Mouse (Mus musculus) megakaryocyte progenitor cell, adult 5-6 weeks (primary cell): ENCODE results near the gene Itgb7. TPM values are rescaled to one million over a fixed set of nuclear protein-coding genes. Genes with fewer than 3 reads are reported as not detected.

Source experiments
- ATAC-seq: replicated peaks from 2 replicates; pipeline ENCODE4 v1.8.0; 2016; ENCODE audit warnings: mild to moderate bottlenecking, moderate TSS enrichment, inconsistent platforms; ENCODE audit not compliant: poor library complexity
- total RNA-seq, 2 experiments: library from RNA; stranded (forward) in 1 of 2; stranded (reverse) in 1 of 2; fragments of 157-497, 149-512 nt in 1 of 2; fragments of 200-1000 nt in 1 of 2; gene quantifications; 2 replicates each; pipeline versions ENCODE4 v1.2.3 to v1.2.4; 2015 to 2017

Itgb7 gene
- total RNA-seq, 2 experiments from 2014 or later = 26.6 to 44.6 TPM

DNA sequence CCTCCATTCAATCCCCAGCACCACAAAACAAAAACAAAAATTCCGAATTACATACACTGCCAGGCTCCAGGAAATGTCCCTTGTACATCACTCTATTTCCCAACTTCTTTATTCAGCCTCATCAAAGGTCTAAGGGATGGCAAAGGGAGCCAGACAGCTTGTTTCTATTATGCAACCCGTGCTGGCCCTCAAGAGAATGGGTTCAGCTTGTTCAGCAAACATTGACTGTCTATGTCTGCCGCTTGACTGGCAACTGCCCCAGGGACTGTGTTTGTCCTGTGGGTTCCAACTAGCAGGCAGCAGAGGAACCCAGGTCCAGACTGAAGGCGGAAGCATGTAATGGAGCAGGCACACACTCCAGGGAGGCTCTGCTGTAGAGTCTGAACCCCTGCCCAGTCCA lies 32.9 kb downstream of the Itgb7 start:
- ATAC-seq = no peak

- no peak for ATAC-seq
These were observed 36.4 kb downstream of the Itgb7 start for GRCm38 (mm10) chr15:102195373-102195772.

- ATAC-seq = 0 out of 2 replicates have a peak, but pooled peaks have one; percentile 27
These were observed 37.3 kb downstream of the Itgb7 start for GRCm38 (mm10) chr15:102194439-102194838.

GRCm38 (mm10) chr15:102193652-102194051 lies 38.1 kb downstream of the Itgb7 start:
- no peak for ATAC-seq

- ATAC-seq = peak; percentile 37; the same call in 1 of the 2 replicates
These were observed 38.8 kb downstream of the Itgb7 start for GRCm38 (mm10) chr15:102192820-102193386.

DNA sequence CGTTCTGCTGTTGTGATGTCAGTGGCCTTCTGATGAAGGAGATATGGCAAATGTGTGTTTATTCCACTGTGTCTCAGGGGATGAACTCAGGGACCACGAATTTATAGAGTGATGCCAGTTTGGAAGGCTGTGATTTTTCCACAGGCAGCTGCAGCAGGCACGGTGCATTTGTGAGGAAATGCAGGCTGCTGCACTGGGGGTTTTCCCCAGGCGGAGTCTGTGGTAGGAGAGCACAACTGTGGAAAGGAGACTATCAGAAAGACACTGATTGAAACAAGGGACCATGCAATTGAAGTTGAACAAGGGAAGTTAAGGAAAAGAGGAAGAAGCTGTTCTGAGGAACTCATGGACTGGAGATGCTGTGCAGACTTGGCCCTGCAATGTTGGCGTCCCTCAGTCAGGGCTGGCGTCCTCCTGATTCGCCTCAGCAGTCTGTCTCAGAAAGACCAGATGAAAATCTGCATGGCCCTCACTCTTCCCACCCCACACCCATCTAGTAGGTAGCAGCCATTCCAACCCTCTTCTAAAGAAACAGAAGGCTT lies 39.4 kb downstream of the Itgb7 start:
- ATAC-seq = peak; percentile 63

DNA sequence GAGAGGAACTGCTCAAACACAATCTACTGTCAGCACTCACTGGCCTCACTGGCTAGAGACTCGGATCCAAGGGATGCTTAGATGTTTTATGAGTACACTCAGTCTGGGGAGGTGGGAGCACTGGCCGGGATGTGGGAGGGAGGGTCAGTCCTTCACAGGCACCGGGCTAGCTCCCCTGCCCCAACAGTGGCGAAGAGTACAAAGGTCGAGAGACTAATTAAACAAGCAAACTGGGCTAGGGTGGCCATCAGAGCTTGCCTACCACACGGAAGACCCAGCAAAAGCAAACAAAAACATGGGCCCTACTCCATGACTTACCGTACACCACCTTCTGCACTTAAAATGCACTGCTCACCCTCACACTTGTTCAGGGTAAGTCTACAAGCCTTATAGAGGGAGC lies 40.0 kb downstream of the Itgb7 start:
- no peak for ATAC-seq

- ATAC-seq = no peak
These were observed 42.9 kb downstream of the Itgb7 start for GRCm38 (mm10) chr15:102188883-102189282.

DNA sequence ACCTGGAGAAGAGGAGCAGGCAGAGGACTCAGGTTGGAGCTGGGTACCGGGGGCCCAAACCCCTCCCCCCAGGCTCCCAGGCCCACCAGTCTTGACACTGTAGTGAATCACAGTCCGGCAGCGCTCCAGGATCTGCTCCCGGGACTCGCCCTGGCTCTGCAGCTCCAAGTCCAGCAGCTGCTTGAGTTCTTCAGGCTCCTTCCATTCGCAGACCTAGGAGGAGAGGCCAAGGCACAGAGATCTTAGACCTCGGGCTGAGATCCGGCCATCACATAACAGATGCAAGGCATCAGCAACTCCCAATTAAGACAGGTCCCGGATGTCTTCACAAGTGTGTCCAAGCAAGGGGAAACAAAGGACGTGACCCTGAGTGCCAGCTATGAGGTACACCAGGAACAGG lies 43.6 kb downstream of the Itgb7 start:
- no peak for ATAC-seq

DNA sequence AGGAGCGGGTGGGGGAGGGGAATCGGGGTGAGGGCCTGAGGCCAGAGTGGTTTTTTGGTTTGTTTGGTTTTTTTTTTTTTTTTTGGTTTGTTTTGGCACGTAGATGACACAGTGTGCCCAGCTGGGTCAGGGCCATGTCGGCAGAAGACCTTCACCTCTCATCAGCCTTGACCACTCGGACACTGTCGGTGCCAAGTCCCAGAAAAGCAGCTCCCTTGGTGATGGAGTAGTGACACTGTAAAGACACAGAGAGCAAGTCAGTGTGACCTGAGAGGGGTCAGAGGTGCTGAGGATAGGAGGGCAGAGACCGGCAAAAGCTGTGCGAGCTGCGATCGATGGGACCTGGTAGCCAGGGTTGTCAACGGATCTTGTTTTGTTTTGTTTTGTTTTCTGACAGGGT lies 45.5 kb downstream of the Itgb7 start:
- ATAC-seq = no peak

DNA sequence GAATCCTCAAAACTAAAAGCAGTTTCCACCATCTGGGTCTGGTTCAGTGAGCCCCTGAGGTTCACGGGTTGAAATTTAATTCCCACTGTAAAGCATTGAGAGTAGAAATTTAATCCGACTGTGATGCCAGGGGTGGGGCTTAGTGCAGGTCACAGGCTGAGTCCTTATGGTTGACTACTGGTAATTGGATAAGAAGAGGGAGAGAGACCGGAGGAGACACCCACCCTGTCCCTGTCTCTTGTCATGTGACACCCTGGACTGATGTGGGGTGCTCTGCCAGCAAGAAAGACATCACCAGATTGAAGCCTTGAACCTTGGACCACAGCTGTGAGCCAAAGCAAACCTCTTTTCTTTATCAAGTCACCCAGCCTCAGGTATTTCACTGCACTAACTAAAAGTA lies 48.7 kb downstream of the Itgb7 start:
- ATAC-seq = no peak

GRCm38 (mm10) chr15:102179924-102180323 lies 51.8 kb downstream of the Itgb7 start:
- no peak for ATAC-seq

- ATAC-seq = no peak
These were observed 52.6 kb downstream of the Itgb7 start for GRCm38 (mm10) chr15:102179106-102179505.

DNA sequence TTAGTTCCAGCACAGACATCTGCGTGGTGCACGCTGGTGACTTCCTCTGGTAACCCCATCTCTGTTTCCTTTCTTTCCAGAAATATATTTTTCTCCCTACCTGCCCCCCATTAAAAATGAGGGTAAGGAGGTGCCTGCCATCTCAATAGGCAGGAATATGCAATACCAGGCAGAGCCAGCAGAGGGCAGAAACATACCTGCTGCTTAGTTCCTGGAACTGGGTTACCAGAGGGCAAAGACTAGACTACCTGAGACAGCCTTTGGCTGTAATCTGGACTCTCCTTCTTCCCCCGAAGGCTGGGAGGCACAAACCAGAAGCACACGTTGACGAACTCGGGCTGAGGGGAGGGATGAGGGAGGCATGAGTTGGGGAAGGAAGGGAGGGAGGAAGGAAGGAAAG lies 53.5 kb downstream of the Itgb7 start:
- ATAC-seq = peak; percentile 90

GRCm38 (mm10) chr15:102177417-102177816 lies 54.3 kb downstream of the Itgb7 start:
- ATAC-seq = no peak

DNA sequence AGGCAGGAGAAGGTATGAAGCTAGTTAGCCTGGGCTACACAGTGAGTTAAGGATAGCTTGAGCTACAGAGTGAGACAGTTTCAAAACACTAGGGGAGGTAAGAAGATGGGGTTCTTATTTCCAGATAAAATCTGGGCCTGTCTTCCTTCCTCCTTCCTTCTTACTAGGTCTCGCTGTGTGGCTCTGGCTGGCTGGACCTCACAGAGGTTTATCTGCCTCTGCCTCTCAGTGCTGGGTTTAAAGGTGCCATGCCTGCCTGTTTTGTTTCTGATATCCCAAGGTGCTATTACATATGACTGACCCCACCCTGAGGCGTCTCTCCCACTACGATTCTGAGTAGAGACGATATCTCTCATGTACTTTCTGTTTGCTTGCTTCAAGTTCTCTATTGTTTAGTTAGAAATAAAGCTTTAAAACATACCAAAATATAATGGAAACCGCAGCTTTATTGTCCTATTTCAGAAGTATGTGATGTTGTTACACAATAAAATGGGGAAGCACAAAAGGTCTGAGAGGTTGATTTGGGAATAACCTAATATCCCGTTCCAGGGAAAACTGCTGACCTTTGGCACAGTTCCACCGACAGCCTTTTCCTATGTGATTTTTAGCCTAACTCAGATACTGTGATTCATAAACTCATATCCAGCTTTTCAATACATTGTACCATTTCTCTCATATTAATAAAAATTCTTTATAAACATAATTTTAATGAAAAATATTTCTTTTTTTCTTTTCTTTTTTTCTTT lies 55.0 kb downstream of the Itgb7 start:
- ATAC-seq = peak; percentile 47

DNA sequence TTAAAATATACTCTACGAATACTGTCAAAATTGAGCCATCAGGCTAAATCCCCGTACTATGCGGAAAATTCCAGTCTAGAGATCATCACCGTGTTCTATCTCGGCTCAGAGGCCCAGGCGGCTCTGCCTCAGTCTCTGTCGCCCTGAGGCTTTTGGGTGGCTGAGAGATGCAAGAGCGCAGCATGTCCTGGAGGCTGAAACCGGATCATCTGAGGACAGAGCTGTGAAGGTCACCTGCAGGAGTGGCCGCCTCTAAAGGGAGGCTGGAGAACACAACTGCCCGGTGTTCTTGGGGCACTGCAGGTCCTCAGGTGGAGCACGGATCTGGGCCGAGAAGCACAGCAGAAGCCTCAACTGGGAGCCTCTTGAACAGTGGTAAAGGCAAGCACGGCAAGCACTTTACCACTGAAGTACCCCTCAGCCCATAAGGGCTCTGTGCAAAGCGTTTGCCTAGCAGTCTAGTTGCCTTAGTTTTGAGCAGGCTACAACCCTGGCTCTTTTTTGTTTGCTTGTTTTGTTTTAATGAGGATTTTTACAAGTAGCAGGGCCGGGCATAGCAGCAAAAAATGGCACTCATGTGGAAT lies 55.9 kb downstream of the Itgb7 start:
- no peak for ATAC-seq

DNA sequence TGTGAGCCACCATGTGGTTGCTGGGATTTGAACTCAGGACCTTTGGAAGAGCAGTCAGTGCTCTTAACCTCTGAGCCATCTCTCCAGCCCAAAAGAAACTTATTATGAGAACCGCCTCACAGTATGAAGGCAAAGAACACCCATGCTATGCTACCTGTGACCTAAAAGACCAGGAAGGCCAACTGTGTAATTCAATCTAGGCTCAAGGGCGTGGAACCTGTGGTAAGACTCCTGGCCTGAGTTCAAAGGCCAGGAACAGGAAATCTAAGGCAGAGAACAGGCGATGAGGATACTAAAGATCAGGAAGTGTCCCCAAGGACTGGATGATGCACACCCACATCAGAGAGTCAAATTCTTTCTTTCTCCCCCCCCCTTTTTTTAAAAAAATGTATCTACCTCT lies 58.2 kb downstream of the Itgb7 start:
- ATAC-seq = no peak

DNA sequence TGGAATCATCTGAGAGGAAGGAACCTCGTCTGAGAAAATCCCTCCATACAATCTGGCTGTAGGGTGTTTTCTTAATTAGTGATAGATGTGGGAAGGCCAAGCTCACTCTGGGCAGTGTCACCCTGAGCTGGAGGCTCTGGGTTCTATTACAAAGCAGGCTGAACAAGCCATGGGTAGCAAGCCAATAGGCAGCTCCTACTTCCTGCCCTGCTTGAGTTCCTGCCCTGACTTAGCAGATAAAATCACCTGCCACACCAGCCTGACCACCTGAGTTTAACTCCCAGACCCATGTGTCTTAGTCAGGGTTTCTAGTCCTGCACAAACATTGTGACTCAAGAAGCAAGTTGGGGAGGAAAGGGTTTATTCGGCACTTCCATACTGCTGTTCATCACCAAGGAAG lies 62.7 kb downstream of the Itgb7 start:
- ATAC-seq = no peak

DNA sequence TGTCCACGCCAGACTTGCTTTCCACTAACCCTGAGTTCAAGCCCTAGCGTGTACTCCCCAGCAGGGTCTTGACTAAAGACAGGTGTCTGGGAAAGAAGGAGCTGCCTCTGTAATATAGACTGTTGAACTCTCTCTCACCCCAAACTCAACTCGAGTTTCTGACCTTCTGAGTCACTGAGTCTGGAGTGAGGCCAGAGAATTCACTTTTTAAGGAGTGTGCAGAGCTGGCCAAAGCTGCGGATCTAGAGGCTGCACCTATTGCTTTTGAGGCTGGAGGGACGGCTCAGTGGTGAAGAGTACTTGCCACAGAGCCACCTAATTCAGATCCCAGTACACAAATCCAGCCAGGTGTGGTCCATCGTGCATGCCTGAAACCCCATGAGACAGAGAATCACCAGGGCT lies 64.1 kb downstream of the Itgb7 start:
- ATAC-seq = no peak
